Mouse (Mus musculus): ENCODE results near the gene Jmjd8. TPM values are rescaled to one million over a fixed set of nuclear protein-coding genes. Genes with fewer than 3 reads are reported as not detected.

The Jmjd8 gene
- total RNA-seq, 2 experiments from 2014 or later, result 55.9 to 57.6 TPM

- no peak for DNase-seq (ENCODE audit: low spot score in 2 of 2)
- intact Hi-C loops (cut with DNase I), result no loop called here
Measured at GRCm38 (mm10) chr17:25830200-25830753, 1.6 kb downstream of the Jmjd8 start.

GRCm38 (mm10) chr17:25830806-25831431 is 2.3 kb downstream of the Jmjd8 start:
- DNase-seq (ENCODE audit: low spot score in 2 of 2), result no peak
- intact Hi-C loops (cut with DNase I), result no loop called here

- no peak for DNase-seq (ENCODE audit: low spot score in 2 of 2)
- intact Hi-C loops (cut with DNase I), result no loop called here
Measured at GRCm38 (mm10) chr17:25831451-25832281, 3.0 kb downstream of the Jmjd8 start.

- peak; percentile 98 to 99 for DNase-seq (ENCODE audit: low spot score in 2 of 2)
- intact Hi-C loops (cut with DNase I), result no loop called here
Measured at GRCm38 (mm10) chr17:25832436-25833290, 4.0 kb downstream of the Jmjd8 start.

- intact Hi-C loops (cut with DNase I), result no loop called here
Measured at GRCm38 (mm10) chr17:25833291-25833663, 4.6 kb downstream of the Jmjd8 start, which contains the start of gene Stub1. Gene Stub1, minus strand, starts transcription at chr17:25833404.

GRCm38 (mm10) chr17:25833961-25834594 is 5.4 kb downstream of the Jmjd8 start:
- intact Hi-C loops (cut with DNase I), result no loop called here
- DNase-seq (ENCODE audit: low spot score in 2 of 2), result no peak

More at GRCm38 (mm10) chr17:25833291-25833663, 4.6 kb downstream of the Jmjd8 start, which contains the start of gene Stub1:
- peak; percentile 85 to 90 for DNase-seq (ENCODE audit: low spot score in 2 of 2)

- DNase-seq (ENCODE audit: low spot score in 2 of 2), result no peak
- intact Hi-C loops (cut with DNase I), result no loop called here
Measured at GRCm38 (mm10) chr17:25834595-25835222, 6.0 kb downstream of the Jmjd8 start.

- intact Hi-C loops (cut with DNase I), result no loop called here
Measured at GRCm38 (mm10) chr17:25835301-25835700, 6.6 kb downstream of the Jmjd8 start.

GRCm38 (mm10) chr17:25835816-25836215 is 7.1 kb downstream of the Jmjd8 start:
- no peak for DNase-seq (ENCODE audit: low spot score in 2 of 2)
- intact Hi-C loops (cut with DNase I), result no loop called here

More at GRCm38 (mm10) chr17:25835301-25835700, 6.6 kb downstream of the Jmjd8 start:
- DNase-seq (ENCODE audit: low spot score in 2 of 2), result no peak

GRCm38 (mm10) chr17:25836397-25837075 is 7.9 kb downstream of the Jmjd8 start:
- intact Hi-C loops (cut with DNase I), result no loop called here
- no peak for DNase-seq (ENCODE audit: low spot score in 2 of 2)

GRCm38 (mm10) chr17:25837076-25837410 is 8.4 kb downstream of the Jmjd8 start, which contains the start of gene Rhbdl1:
Gene Rhbdl1, minus strand, starts transcription at chr17:25837295.
- intact Hi-C loops (cut with DNase I), result no loop called here
- DNase-seq (ENCODE audit: low spot score in 2 of 2), result peak; percentile 87 to 94

- intact Hi-C loops (cut with DNase I), result no loop called here
Measured at GRCm38 (mm10) chr17:25837533-25837932, 8.9 kb downstream of the Jmjd8 start.

GRCm38 (mm10) chr17:25838904-25839303 is 10.2 kb downstream of the Jmjd8 start:
- no peak for DNase-seq (ENCODE audit: low spot score in 2 of 2)
- intact Hi-C loops (cut with DNase I), result no loop called here

More at GRCm38 (mm10) chr17:25837533-25837932, 8.9 kb downstream of the Jmjd8 start:
- DNase-seq (ENCODE audit: low spot score in 2 of 2), result peak; percentile 26 to 52

GRCm38 (mm10) chr17:25839455-25840235 is 11.0 kb downstream of the Jmjd8 start:
- no peak for DNase-seq (ENCODE audit: low spot score in 2 of 2)
- intact Hi-C loops (cut with DNase I), result no loop called here

- no peak for DNase-seq (ENCODE audit: low spot score in 2 of 2)
- intact Hi-C loops (cut with DNase I), result no loop called here
Measured at GRCm38 (mm10) chr17:25840519-25840918, 11.9 kb downstream of the Jmjd8 start.

GRCm38 (mm10) chr17:25841117-25841880 is 12.6 kb downstream of the Jmjd8 start, which contains the start of gene Gm20683:
Gene Gm20683, minus strand, starts transcription at chr17:25841763.
- no peak for DNase-seq (ENCODE audit: low spot score in 2 of 2)
- intact Hi-C loops (cut with DNase I), result no loop called here

GRCm38 (mm10) chr17:25842509-25842908 is 13.8 kb downstream of the Jmjd8 start:
- DNase-seq (ENCODE audit: low spot score in 2 of 2), result no peak
- intact Hi-C loops (cut with DNase I), result no loop called here
